Mouse (Mus musculus) gastrocnemius, postnatal 4 days (tissue): ENCODE measurements around the gene Sult4a1. TPM values are rescaled to one million over a fixed set of nuclear protein-coding genes. Genes with fewer than 3 reads are reported as not detected.

Source experiments
- DNase-seq, 2 experiments: peaks; one replicate each; pipeline ENCODE4 v3.0.0; 2021 to 2022; ENCODE audit warnings: low spot score in 2 of 2, mixed read lengths in 2 of 2
- total RNA-seq, 2 experiments: library from RNA; stranded (reverse); gene quantifications; 2 replicates each; pipeline ENCODE4 v1.2.3; 2021

Sult4a1 gene
- total RNA-seq, 2 experiments from 2014 or later = not detected

DNA sequence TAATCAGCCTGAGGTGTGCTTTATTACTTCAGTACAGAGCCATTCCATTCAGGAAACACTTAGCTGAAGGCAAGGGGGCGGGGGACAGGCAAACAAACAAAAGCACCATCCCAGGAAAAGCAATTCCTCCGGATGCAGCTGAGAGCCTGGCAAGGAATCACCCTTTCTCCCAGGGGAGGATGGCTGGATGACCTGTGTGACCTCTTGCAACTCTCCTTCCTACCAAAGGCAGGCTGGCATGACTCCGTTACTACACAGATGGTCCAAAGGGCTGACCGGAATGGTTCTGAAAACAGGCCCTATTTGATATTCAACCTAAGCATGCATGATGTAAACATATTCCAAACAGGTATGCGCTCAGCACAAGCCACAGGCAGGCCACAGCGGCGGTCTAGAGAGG, 56.0 kb downstream of the Sult4a1 start:
- DNase-seq = no peak

DNA sequence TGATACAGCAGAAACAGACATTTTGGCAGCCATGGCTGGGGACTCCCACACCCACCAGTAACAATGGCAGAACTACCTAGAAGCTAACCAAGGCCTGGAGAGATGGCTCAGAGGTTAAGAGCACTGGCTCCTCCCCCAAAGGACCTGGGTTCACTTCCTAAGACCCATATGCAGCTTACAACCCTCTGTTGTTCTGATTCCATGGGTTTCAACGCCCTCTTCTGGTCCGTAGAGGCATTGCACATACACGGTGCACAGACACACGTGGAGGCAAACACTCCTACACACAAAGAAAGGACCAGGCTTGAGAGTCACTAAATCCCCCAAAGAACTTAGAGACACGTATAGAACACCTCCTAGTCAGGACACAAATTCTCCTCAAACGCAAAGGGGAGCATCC, 60.0 kb downstream of the Sult4a1 start:
- DNase-seq = no peak

DNA sequence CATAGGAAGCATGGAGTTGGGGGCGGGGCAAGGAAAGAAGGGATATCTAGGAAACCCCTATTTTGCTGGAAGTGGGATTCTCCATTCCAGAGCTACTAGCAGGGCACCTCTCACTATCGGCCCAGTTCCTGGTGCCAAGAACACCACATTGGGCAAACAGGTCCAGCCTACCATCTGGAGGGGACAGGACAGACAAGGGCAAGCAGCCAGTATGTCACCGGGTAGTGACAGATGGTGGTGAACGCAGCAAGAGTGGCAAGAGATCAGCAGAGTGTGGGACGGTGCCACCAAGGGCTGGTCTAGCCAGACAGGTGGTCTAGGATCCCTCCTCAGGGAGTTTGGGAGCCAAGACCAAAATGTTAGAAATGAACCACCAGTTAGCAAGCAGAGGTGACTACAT, 68.5 kb downstream of the Sult4a1 start:
- no peak for DNase-seq

Other genes with a start within 250 kb of the Sult4a1 start
- gene Efcab6, start 40.4 kb downstream of the Sult4a1 start, total RNA-seq = 1 to 10 TPM; 5.0 to 8.1 TPM
- not detected for gene Pnpla5, start 17.4 kb upstream of the Sult4a1 start, total RNA-seq
- 1 to 10 TPM; 4.5 to 6.0 TPM for gene Pnpla3, start 62.1 kb upstream of the Sult4a1 start, total RNA-seq
- gene Samm50, start 86.5 kb upstream of the Sult4a1 start, total RNA-seq = 100 to 1,000 TPM; 160 to 165 TPM
- 100 to 1,000 TPM; 130 to 134 TPM for gene Parvb, start 126.3 kb upstream of the Sult4a1 start, total RNA-seq
- gene Parvg, start 218.3 kb upstream of the Sult4a1 start, total RNA-seq = 1 to 10 TPM; 2.8 to 3.8 TPM